Mouse (Mus musculus): ENCODE results near the gene Bcl7b.

DNA sequence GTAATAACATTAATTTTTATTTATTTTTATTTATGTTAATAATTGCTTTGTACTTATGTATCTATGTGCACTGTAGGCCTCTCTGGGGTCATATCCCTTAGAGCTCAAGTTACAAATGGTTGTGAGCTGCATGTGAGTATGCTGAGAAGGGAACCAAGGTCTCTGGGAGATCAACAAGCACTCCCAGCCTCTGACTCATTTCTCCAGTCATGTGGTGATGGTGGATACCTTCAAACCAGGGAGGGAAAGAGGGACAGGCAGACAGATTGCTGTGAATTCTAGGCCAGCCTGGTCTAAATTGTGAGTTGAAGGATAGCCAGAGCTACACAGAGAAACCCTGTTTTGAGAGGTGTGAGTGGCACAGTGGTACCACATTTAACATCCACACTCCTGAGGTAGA lies 52.9 kb downstream of the Bcl7b start:
- TF ChIP-seq CTCF (IDR thresholded peaks at IDR 0.05; ENCODE audit: low read depth, low read length) (no peak), POLR2A (IDR thresholded peaks at IDR 0.05; ENCODE audit: borderline replicate concordance, low read depth, low read length) (no peak)
